Mouse (Mus musculus) duodenum, adult 2 months (tissue): Measurements from ENCODE around the gene H2al1c. TPM values are rescaled to one million over a fixed set of nuclear protein-coding genes. Genes with fewer than 3 reads are reported as not detected.

ENCODE experiments used
- polyA plus RNA-seq: library from polyadenylated mRNA; depleted of rRNA; stranded (reverse); fragments of >200 nt; gene quantifications from 2 replicates; pipeline ENCODE4 v1.2.3, GENCODE M21; 2012; ENCODE audit warnings: low replicate concordance; rRNA removed

The H2al1c gene
- polyA plus RNA-seq: not detected in 2 replicates

DNA sequence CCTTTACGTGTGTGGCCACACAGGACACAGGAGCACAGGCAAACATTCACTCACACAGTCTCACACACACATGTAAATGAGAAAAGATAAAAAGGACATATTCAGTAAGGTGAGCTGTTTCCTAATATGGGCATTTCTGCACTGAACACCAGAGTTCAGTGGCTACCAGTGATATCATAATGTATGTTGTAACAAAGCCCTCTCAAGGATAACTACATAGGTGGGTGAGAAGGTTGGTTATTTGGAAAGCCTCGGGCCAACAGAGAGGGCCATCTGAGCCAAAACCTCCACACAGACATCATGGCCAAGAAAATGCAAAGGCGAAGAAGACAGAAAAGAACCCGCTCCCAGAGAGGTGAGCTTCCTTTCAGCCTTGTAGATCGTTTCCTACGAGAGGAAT, at the start of gene H2al1c:
TSS of gene H2al1c (plus strand) at position 301 of the 400 bp plus-strand sequence.

DNA sequence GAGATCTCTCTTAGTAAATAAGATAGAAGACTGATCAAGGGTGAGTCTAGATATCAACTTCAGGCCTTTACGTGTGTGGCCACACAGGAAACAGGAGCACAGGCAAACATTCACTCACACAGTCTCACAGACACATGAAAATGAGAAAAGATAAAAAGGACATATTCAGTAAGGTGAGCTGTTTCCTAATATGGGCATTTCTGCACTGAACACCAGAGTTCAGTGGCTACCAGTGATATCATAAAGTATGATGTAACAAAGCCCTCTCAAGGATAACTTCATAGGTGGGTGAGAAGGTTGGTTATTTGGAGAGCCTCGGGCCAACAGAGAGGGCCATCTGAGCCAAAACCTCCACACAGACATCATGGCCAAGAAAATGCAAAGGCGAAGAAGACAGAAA, 6.5 kb upstream of the H2al1c start, which contains the start of gene H2al1a:
TSS of gene H2al1a (plus strand) at position 301 of the 400 bp plus-strand sequence.

GRCm38 (mm10) chrX:11302132-11302531, 3.3 kb upstream of the H2al1c start, which contains the start of gene H2al1b:
Gene H2al1b, plus strand, starts transcription at chrX:11302432.

GRCm38 (mm10) chrX:11308524-11308923, 3.1 kb downstream of the H2al1c start, which contains the start of gene H2al1d:
Gene H2al1d, plus strand, starts transcription at chrX:11308824.

GRCm38 (mm10) chrX:11311634-11312033, 6.2 kb downstream of the H2al1c start, which contains the start of gene H2al1e:
Gene H2al1e, plus strand, starts transcription at chrX:11311934.

GRCm38 (mm10) chrX:11314858-11315257, 9.4 kb downstream of the H2al1c start, which contains the start of gene H2al1f:
Gene H2al1f, plus strand, starts transcription at chrX:11315158.

GRCm38 (mm10) chrX:11317956-11318355, 12.5 kb downstream of the H2al1c start, which contains the start of gene H2al1g:
Gene H2al1g, plus strand, starts transcription at chrX:11318256.

DNA sequence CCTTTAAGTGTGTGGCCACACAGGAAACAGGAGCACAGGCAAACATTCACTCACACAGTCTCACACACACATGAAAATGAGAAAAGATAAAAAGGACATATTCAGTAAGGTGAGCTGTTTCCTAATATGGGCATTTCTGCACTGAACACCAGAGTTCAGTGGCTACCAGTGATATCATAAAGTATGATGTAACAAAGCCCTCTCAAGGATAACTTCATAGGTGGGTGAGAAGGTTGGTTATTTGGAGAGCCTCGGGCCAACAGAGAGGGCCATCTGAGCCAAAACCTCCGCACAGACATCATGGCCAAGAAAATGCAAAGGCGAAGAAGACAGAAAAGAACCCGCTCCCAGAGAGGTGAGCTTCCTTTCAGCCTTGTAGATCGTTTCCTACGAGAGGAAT, 15.7 kb downstream of the H2al1c start, which contains the start of gene H2al1h:
TSS of gene H2al1h (plus strand) at position 301 of the 400 bp plus-strand sequence.

DNA sequence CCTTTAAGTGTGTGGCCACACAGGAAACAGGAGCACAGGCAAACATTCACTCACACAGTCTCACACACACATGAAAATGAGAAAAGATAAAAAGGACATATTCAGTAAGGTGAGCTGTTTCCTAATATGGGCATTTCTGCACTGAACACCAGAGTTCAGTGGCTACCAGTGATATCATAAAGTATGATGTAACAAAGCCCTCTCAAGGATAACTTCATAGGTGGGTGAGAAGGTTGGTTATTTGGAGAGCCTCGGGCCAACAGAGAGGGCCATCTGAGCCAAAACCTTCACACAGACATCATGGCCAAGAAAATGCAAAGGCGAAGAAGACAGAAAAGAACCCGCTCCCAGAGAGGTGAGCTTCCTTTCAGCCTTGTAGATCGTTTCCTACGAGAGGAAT, 18.9 kb downstream of the H2al1c start, which contains the start of gene H2al1i:
TSS of gene H2al1i (plus strand) at position 301 of the 400 bp plus-strand sequence.

GRCm38 (mm10) chrX:11327522-11327921, 22.1 kb downstream of the H2al1c start, which contains the start of gene H2al1j:
Gene H2al1j, plus strand, starts transcription at chrX:11327822.

Other genes starting within 250 kb of the H2al1c start
- gene H2al1a, start 6.4 kb upstream of the H2al1c start, polyA plus RNA-seq: not detected in 2 replicates
- not detected in 2 replicates for gene H2al1b, start 3.2 kb upstream of the H2al1c start, polyA plus RNA-seq
- gene H2al1d, start 3.2 kb downstream of the H2al1c start, polyA plus RNA-seq: not detected in 2 replicates
- gene H2al1e, start 6.3 kb downstream of the H2al1c start, polyA plus RNA-seq: not detected in 2 replicates
- not detected in 2 replicates for gene H2al1f, start 9.5 kb downstream of the H2al1c start, polyA plus RNA-seq
- not detected in 2 replicates for gene H2al1g, start 12.6 kb downstream of the H2al1c start, polyA plus RNA-seq
- not detected in 2 replicates for gene H2al1h, start 15.8 kb downstream of the H2al1c start, polyA plus RNA-seq
- not detected in 2 replicates for gene H2al1i, start 19.0 kb downstream of the H2al1c start, polyA plus RNA-seq
- gene H2al1j, start 22.2 kb downstream of the H2al1c start, polyA plus RNA-seq: not detected in 2 replicates